Mouse (Mus musculus): ENCODE results near the gene Abcb6.

Abcb6 gene

GRCm38 (mm10) chr1:75180105-75180590, at the start of gene Abcb6:
Gene Abcb6, minus strand, starts transcription at chr1:75180392.
- peak; percentile 89 for DNase-seq (ENCODE audit: low spot score)

- DNase-seq (ENCODE audit: low spot score): no peak
Measured at GRCm38 (mm10) chr1:75229158-75229557, 49.0 kb upstream of the Abcb6 start.

DNA sequence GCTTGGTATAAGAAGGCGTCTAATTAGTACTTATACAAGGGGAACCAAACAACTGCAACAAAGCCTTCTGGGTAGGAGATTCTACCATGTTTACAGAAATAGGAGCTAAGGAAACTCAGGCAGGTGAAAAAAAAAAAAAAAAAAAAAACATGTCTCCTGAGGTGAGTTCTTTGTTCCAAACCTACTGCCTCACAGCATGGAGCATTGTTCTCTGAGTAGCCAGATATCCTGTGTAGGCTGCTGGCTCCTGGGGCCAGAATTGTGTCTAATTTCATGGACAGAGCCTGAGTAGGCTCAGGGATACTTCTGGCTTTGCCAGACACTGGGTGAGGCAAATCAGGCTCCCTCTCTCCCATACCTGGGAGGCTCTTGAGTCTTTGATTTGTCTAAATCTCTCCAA, 47.5 kb upstream of the Abcb6 start:
- no peak for DNase-seq (ENCODE audit: low spot score)

- no peak for DNase-seq (ENCODE audit: low spot score)
Measured at GRCm38 (mm10) chr1:75226138-75226537, 45.9 kb upstream of the Abcb6 start.

DNA sequence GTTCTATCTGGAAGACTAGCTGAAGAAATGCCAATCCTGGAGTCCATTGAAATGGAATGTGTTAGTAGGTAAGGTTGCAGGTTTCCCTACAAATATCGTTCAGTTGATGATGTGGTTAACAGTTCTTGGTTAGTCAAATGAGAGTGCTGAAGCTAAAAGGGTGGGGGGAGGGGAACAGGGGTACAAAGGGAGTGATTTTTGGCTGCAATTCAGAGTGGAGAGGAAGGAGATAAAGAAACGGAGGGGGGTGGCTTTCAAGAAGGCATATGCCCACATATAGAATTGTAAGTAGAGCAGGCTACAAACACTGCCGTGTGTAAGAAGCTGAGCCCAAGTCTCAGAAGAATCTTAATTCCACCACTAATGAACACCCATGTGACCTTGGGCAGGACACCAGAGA, 45.3 kb upstream of the Abcb6 start:
- no peak for DNase-seq (ENCODE audit: low spot score)

GRCm38 (mm10) chr1:75223532-75223931, 43.3 kb upstream of the Abcb6 start:
- no peak for DNase-seq (ENCODE audit: low spot score)

- no peak for DNase-seq (ENCODE audit: low spot score)
Measured at GRCm38 (mm10) chr1:75222926-75223325, 42.7 kb upstream of the Abcb6 start.

GRCm38 (mm10) chr1:75221538-75221937, 41.3 kb upstream of the Abcb6 start:
- no peak for DNase-seq (ENCODE audit: low spot score)

DNA sequence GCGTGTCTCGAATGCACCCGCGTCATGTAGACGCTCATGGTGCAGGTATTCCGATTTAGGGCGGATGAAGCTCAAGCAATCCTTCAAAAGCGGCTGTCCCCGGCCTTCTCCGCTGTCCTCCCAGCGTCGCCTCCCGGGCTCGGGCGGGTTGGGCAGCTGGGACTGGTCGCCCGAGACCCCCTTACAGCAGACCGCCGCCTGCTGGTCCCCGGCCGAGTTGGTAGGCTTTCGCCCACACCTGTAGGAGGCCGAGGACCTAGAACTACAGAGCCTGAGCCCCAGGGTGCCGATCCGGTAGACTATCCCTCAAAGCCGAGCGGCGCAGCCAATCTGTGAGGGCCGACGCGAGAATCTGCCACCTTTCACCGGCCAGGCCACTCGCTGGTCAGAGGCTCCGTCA, 39.3 kb upstream of the Abcb6 start, which contains the start of gene Tuba4a:
TSS of gene Tuba4a (minus strand) at position 335 of the 400 bp plus-strand sequence.
- no peak for DNase-seq (ENCODE audit: low spot score)

- DNase-seq (ENCODE audit: low spot score): peak; percentile 91
Measured at GRCm38 (mm10) chr1:75219078-75219477, 38.9 kb upstream of the Abcb6 start.

GRCm38 (mm10) chr1:75218227-75219001, 38.2 kb upstream of the Abcb6 start:
- DNase-seq (ENCODE audit: low spot score): no peak

DNA sequence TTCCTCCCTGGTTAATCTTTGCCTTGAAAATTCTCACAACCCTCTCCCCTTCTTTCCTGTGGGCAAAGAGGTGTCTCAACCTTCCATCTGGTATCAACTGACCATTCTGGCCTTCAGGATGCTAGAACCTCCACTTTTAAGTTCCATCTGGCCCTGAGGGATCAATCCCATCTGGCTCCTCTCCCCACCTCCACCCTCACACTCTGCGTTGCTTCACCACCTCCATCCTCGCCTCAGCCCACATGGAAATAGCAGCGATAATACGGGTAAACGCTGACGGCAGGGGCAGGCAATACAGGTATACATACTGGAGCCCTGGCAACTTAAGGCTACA, 37.7 kb upstream of the Abcb6 start:
- DNase-seq (ENCODE audit: low spot score): no peak

DNA sequence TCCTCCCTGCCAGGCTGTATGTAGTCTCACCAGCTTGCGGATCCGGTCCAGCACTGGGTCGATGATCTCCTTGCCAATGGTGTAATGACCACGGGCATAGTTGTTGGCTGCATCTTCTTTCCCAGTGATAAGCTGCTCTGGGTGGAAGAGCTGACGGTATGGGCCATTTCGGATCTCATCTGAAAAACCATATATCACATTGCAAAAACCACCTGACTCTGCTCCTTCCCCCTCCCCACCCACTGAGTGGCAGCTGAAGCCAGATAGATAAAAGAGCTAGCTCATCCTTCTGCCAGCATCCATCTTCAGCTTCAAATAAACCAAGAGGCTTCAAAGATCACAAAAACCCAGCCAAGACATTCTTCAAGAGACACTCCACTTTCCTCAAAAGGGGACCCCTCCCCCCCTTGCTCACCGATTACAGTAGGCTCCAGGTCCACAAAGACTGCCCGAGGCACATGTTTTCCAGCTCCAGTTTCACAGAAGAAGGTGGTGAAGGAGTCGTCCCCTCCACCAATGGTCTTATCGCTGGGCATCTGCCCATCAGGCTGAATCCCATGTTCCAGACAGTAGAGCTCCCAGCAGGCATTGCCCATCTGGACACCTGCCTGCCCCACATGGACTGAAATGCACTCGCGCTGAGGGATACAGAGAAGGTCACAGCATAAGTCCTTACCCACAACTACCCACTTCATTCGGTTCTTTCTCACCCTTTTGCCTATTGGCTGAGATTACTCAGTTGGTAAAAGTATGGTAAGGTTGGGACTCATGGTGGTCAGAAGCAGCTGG, 36.8 kb upstream of the Abcb6 start:
- DNase-seq (ENCODE audit: low spot score): no peak

DNA sequence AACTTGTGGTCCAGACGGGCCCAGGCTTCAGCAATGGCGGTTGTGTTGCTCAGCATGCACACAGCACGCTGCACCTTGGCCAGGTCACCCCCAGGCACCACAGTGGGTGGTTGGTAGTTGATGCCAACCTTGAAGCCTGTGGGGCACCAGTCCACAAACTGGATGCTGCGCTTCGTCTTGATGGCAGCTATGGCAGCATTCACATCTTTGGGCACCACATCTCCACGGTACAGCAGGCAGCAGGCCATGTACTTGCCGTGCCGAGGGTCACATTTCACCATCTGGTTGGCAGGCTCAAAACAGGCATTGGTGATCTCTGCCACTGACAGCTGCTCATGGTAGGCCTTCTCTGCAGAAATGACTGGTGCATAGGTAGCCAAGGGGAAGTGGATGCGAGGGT, 35.6 kb upstream of the Abcb6 start:
- DNase-seq (ENCODE audit: low spot score): no peak

GRCm38 (mm10) chr1:75214886-75215285, 34.7 kb upstream of the Abcb6 start:
- no peak for DNase-seq (ENCODE audit: low spot score)

GRCm38 (mm10) chr1:75214442-75214841, 34.2 kb upstream of the Abcb6 start:
- DNase-seq (ENCODE audit: low spot score): no peak

- DNase-seq (ENCODE audit: low spot score): no peak
Measured at GRCm38 (mm10) chr1:75213096-75213495, 32.9 kb upstream of the Abcb6 start.

GRCm38 (mm10) chr1:75212542-75212941, 32.4 kb upstream of the Abcb6 start:
- DNase-seq (ENCODE audit: low spot score): no peak

DNA sequence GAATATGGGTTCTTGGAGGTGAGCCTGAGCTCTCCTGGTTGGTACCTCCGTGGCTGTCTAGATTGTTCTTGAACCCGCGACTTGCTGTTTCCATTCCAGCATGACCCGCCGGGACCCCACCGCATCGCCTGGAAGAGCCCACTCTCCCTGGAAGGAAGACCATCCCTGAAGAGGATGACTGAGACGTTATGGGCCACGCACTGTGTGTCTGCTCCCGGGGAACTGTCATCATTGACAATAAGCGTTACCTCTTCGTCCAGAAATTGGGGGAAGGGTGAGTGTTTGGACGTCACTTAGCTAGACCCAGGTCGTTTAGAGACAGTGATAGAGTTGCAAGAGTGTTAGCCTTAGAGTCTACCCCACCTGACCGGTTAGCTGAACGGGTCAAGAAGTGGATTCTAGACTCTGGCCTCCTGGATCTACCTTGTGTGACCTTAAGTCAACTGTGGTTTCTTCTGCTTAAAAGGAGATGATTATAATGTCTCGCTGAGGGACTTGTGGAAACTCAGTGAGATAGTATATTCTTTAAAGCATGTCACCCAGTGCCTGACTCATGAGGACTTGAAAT, 31.0 kb upstream of the Abcb6 start:
- no peak for DNase-seq (ENCODE audit: low spot score)

GRCm38 (mm10) chr1:75210136-75211087, 30.2 kb upstream of the Abcb6 start, which contains the start of the genes Glb1l and Stk16:
Gene Glb1l, minus strand, starts transcription at chr1:75210813.
Gene Stk16, plus strand, starts transcription at chr1:75210838.
- DNase-seq (ENCODE audit: low spot score): peak; percentile 94

- DNase-seq (ENCODE audit: low spot score): peak; percentile 38
Measured at GRCm38 (mm10) chr1:75208967-75209678, 28.9 kb upstream of the Abcb6 start.
